Mouse (Mus musculus) embryonic fibroblast, embryonic 13.5 days (primary cell): ENCODE measurements at regions not wholly inside any gene's neighbourhood (a gene's known extent, or its start where the extent isn't known, plus 50 kb on each side); places are given as distances from the start of the nearest gene placed in this dataset.

Experiments used
- H3K27ac ChIP-seq: 2 replicates; pipeline ENCODE4 v1.5.1; 2012; ENCODE audit warnings: low read length, control low read depth, inconsistent platforms; ENCODE audit not compliant: insufficient read depth
- H3K4me1 ChIP-seq: 2 replicates; pipeline ENCODE4 v1.6.1; 2011; ENCODE audit warnings: low read length; ENCODE audit not compliant: control insufficient read depth, insufficient read depth
- H3K4me3 ChIP-seq: 2 replicates; pipeline ENCODE4 v1.5.1; 2011; ENCODE audit warnings: mild to moderate bottlenecking, control low read depth, low read length; ENCODE audit not compliant: insufficient read depth
- CTCF ChIP-seq: IDR thresholded peaks from 2 replicates; pipeline ENCODE4 v1.5.1; 2011; ENCODE audit warnings: mild to moderate bottlenecking, control low read depth, low read length, moderate library complexity, borderline replicate concordance; ENCODE audit not compliant: insufficient read depth
- POLR2A ChIP-seq: IDR thresholded peaks from 2 replicates; pipeline ENCODE4 v1.6.1; 2011; ENCODE audit warnings: low read depth, mild to moderate bottlenecking, control low read depth, low read length, moderate library complexity

DNA sequence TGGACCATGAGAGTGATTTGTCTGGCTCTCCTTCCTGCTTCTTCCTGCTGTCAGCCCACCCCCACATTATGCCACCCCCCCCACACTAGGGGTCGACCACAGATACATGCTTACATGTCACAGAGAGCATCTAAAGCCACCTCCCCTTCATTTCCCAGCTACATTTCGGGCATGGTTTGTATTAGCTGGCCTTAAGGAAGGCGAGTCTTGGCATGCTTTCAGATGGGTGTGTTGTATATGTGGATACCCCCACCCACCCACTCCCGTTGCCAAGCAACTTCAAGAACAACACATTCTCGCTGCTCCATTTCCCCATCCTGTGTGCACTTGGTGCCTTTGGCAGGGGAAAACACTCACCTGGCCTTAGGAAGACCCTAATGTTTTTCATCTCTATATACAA, 612.8 kb upstream of the Clint1 start:
- Histone ChIP-seq H3K27ac (no peak overlapping the region), H3K4me1 (peaks cover 7% of the 10 kb centered on the region)
- no peak for TF ChIP-seq CTCF
- no peak for TF ChIP-seq POLR2A

DNA sequence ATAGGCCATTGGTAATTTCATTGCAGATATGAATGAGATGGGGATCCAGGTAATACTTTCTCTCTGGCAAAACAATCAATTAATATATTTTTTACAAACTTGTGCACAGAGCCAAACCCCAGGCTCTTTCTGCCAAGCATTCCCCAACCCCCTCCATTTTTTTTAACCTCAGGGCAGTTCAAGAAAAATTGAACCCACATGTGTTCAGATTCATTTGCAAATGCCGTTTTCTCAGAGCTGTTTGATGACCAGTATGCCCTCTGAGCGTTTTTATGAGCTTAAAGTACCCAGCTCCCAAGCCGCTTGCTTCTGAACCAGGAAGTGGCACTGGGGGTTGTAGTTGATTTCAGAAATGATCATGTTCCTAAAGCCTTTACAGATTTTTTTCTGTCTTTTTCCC, 611.4 kb upstream of the Clint1 start:
- H3K4me3 ChIP-seq, result no peak overlapping the region
- no peak overlapping the region for H3K27ac ChIP-seq
- peaks cover 7% of the 10 kb centered on the region for H3K4me1 ChIP-seq
- no peak for TF ChIP-seq POLR2A
- no peak for TF ChIP-seq CTCF

More for the DNA sequence above, 612.8 kb upstream of the Clint1 start:
- H3K4me3 ChIP-seq, result no peak overlapping the region

DNA sequence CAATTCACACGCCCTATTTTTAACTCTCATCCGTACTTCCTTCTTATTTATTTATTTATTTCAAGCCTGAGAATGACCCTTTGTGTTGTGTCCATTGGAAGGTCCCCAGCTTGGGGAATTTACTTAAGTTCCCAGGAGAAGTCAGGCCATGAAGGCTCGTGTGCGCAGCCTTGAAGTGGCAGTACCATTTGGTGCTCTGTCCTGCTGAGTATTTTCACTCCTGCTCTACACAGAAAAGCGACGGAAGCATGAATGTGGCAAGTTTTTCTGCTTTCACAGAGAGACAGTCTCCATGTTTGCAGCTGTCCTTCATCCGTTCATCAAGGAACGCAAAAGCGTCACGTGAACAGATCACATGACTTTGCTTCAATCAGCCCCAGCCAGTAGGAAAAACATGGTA, 610.2 kb upstream of the Clint1 start:
- Histone ChIP-seq H3K27ac (no peak overlapping the region), H3K4me3 (no peak overlapping the region), H3K4me1 (no peaks in the 10 kb centered on the region; the same call in 1 of the 2 replicates)
- no peak for TF ChIP-seq POLR2A
- TF ChIP-seq CTCF, result no peak

DNA sequence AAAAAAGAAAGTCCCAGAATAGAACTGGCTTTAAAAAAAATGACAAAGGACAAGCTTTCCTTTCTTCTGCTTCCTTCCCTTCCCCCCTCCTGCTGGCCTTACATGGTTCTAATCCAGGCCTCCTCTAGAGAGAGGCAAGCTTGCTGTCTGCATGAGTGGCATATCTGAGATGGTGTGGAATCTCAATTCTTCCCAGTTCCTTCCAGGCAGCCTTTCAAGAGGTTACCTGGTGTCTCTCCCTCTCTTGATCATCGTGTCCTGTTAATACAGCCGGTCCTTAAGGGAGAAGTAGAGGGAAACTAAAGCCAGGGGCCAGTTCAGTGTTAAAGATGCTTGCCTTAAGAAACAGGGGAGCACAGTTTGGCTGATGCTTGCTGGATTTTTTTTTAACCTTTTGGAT, 607.1 kb upstream of the Clint1 start:
- H3K27ac ChIP-seq, result no peak overlapping the region
- TF ChIP-seq POLR2A (no peak), CTCF (no peak)
- no peaks in the 10 kb centered on the region; the same call in 1 of the 2 replicates for H3K4me1 ChIP-seq
- H3K4me3 ChIP-seq, result no peak overlapping the region

- Histone ChIP-seq H3K4me3 (no peak overlapping the region), H3K4me1 (no peaks in the 10 kb centered on the region; the same call in 1 of the 2 replicates), H3K27ac (peak overlapping the region; percentile 25; the same call in 1 of the 2 replicates)
- TF ChIP-seq CTCF, result no peak
- TF ChIP-seq POLR2A, result no peak
These were observed 595.8 kb upstream of the Clint1 start for GRCm38 (mm10) chr11:45256019-45256418.

DNA sequence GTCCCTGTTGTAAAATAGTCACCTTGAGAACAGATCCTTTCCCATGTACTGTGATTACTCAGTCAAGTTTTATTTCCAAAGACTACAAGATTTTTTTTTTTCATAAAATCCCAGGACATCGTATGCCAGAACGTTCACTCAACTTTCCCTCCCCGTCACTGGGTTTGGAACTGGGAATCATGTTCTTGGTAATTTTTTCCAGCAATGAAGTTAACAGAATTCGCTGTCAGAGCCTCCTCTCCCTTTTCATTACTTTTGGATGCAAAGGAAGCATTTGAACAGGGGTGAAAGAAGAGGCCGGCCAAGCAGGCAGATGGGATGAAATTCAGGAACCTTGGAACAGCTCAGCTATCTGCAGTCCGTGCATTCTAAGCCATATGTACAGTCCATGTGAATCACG, 589.7 kb upstream of the Clint1 start:
- TF ChIP-seq POLR2A, result no peak
- no peak for TF ChIP-seq CTCF
- Histone ChIP-seq H3K4me1 (no peaks in the 10 kb centered on the region), H3K4me3 (no peak overlapping the region), H3K27ac (no peak overlapping the region)

GRCm38 (mm10) chr11:45264001-45264400, 587.9 kb upstream of the Clint1 start:
- Histone ChIP-seq H3K4me1 (no peaks in the 10 kb centered on the region), H3K27ac (no peak overlapping the region), H3K4me3 (no peak overlapping the region)
- TF ChIP-seq CTCF (no peak), POLR2A (no peak)

DNA sequence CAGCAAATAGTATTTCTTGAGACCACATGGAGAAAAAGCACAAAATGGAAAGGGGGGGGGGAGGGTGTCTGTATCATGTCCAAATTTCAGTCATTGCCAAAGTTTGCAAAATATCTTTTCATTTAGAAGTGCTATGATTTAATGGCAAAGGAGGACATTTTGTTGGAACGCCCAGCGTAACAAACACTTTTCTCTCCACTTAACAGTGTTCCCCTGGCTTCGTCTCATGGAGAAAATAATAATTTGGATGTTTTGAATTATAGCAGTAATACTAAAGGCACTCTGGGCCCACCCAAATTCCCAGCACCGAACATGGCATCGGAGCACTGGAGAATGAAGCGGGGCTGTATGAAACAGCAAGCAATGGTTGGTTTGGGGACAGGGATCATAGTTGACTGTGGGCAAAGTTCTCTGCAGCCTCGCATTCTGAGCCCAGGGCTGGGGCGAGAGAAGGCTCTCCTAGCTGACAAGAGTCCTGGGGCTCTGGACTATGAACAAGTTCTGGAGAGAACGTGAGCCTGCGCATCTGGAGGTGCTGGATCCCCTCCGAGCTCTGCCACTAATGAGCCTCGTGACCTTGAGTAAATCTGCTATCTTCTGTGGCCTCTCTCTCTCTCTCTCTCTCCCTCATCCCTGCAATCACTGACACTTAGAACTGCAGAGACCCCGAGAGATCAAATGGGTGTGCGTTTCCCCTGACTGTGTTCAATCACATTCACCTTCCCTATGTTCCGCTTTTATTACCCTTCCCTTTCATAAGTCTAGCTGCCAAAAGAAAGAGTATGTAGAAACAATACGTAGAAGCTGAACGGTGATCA, 586.5 kb upstream of the Clint1 start:
- Histone ChIP-seq H3K4me1 (no peaks in the 10 kb centered on the region), H3K27ac (no peak overlapping the region; the same call in 1 of the 2 replicates), H3K4me3 (no peak overlapping the region)
- TF ChIP-seq POLR2A, result no peak
- no peak for TF ChIP-seq CTCF

DNA sequence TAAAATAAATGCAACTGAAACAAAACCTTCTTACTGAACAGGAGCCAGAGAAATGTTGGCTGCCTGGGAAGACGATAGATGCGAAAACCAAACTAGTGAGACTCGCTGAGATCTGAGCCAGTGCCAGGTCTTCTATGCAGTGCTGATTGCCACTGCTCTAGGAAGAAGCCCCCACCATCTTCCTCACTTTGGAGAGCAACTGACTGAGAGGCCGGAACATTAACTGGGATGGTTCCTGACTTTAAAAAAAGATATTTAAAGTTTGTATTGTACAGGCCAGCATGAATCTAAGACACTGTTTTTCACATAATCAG, 585.9 kb upstream of the Clint1 start:
- TF ChIP-seq CTCF, result no peak
- TF ChIP-seq POLR2A, result no peak
- H3K4me3 ChIP-seq, result no peak overlapping the region
- no peaks in the 10 kb centered on the region for H3K4me1 ChIP-seq
- H3K27ac ChIP-seq, result no peak overlapping the region

GRCm38 (mm10) chr11:45269215-45269614, 582.6 kb upstream of the Clint1 start:
- Histone ChIP-seq H3K4me1 (0 out of 2 replicates have a peak, but pooled peaks cover 4% of the 10 kb centered on the region), H3K27ac (no peak overlapping the region), H3K4me3 (no peak overlapping the region)
- TF ChIP-seq CTCF (no peak), POLR2A (no peak)
